Mouse (Mus musculus) kidney, embryonic 14.5 days (tissue): ENCODE results near the gene Agbl2. TPM values are rescaled to one million over a fixed set of nuclear protein-coding genes. Genes with fewer than 3 reads are reported as not detected.
"Not testable (repeated sequence)": the region's sequence is repeated elsewhere in the genome, so short reads cannot be mapped to it uniquely, and the experiment has no call there.

Experiments
- ATAC-seq: fragments of 200-750 bp; cut with Nextera tagmentation; 2 replicates; pipeline ENCODE4 v1.8.0; 2017; ENCODE audit warnings: moderate number of reproducible peaks, mild to moderate bottlenecking, moderate TSS enrichment, moderate library complexity; ENCODE audit not compliant: low FRiP score, low TSS enrichment
- H3K27ac ChIP-seq: fragments of 300-500 bp; sonication (generic); 2 replicates; pipeline ENCODE4 v1.5.1; 2014; ENCODE audit warnings: low read depth, mild to moderate bottlenecking, low read length, moderate library complexity, mixed read lengths
- H3K27me3 ChIP-seq: fragments of 300-500 bp; sonication (generic); 2 replicates; pipeline ENCODE4 v1.6.1; 2014; ENCODE audit warnings: mild to moderate bottlenecking, low read length; ENCODE audit not compliant: control insufficient read depth, insufficient read depth
- H3K36me3 ChIP-seq: fragments of 300-500 bp; sonication (generic); 2 replicates; pipeline ENCODE4 v1.6.1; 2014; ENCODE audit warnings: low read length, mixed read lengths; ENCODE audit not compliant: control insufficient read depth, insufficient read depth
- H3K4me1 ChIP-seq: fragments of 300-500 bp; sonication (generic); 2 replicates; pipeline ENCODE4 v1.6.1; 2014; ENCODE audit warnings: low read length, mixed read lengths; ENCODE audit not compliant: control insufficient read depth, insufficient read depth
- H3K4me2 ChIP-seq: fragments of 300-500 bp; sonication (generic); replicated peaks from 2 replicates; pipeline ENCODE4 v1.6.1; 2014; ENCODE audit warnings: low read depth, mild to moderate bottlenecking, low read length
- H3K4me3 ChIP-seq: fragments of 300-500 bp; sonication (generic); 2 replicates; pipeline ENCODE4 v1.5.1; 2014; ENCODE audit warnings: mild to moderate bottlenecking, low read length
- H3K9ac ChIP-seq: fragments of 300-500 bp; sonication (generic); 2 replicates; pipeline ENCODE4 v1.6.1; 2014; ENCODE audit warnings: low read depth, mild to moderate bottlenecking, low read length, moderate library complexity
- H3K9me3 ChIP-seq: fragments of 300-500 bp; sonication (generic); 2 replicates; pipeline ENCODE4 v1.6.1; 2016; ENCODE audit warnings: low read length; ENCODE audit not compliant: control insufficient read depth
- WGBS: fragments of 180-500 bp; shearing (Covaris S2); extraction: QIAGEN DNeasy Blood & Tissue Kit; methylation state at CpG from one replicate; pipeline ENCODE4 v1.1.7; 2014; 5-methylcytosine and 5-hydroxymethylcytosine counted together
- polyA plus RNA-seq: library from polyadenylated mRNA; unstranded; fragments of >200 nt; fragmentation: Nextera tagmentation; extraction: Ambion mirVana; gene quantifications from 2 replicates; pipeline ENCODE4 v1.2.1, GENCODE M21; 2014

Gene Agbl2
- polyA plus RNA-seq, 1 experiment from 2014 or later = 0.37 TPM

- not testable (repeated sequence) for H3K4me3 ChIP-seq, ATAC-seq, H3K27ac ChIP-seq, H3K4me1 ChIP-seq, H3K27me3 ChIP-seq, H3K9ac ChIP-seq, H3K36me3 ChIP-seq, H3K9me3 ChIP-seq, H3K4me2 ChIP-seq
- WGBS = 28% methylated on average over 10 of the region's 10 CpGs
Observed at GRCm38 (mm10) chr2:90824528-90824927, 42.0 kb downstream of the Agbl2 start.

DNA sequence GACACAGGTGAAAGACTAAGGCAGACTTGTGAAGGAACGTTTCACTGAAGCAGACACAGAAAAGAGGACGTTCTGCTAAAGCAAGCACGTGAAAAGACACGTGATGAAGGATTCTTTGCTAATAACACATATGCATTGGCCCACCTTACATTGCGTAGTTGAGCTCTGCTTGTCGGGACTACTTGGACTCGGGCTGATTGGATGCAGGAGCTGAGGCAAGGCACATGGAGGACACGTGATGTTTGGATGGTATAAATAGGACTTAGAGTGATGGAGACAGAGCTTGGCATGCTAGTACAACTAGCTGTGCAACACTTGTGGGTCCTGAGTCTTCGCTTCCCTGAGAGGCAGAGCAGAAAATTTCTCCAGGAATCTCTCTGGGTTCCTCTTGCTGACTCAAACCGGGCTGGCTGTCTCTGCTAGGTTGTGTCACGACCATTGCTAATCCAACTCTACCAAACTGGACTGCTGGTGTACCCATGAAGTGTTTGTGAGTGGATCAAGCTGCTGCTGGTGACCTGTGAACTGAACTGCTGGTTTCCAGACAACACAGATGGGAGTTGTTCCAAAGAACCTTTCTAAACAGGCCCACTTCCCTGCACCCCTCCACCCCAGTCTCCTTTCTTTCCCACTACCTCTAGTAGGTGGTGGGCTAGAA lies 43.1 kb downstream of the Agbl2 start:
- Histone ChIP-seq H3K4me3 (no peak overlapping the region), H3K4me1 (no peaks in the 10 kb centered on the region), H3K36me3 (no peaks in the 10 kb centered on the region), H3K9me3 (no peaks in the 10 kb centered on the region), H3K27ac (no peak overlapping the region), H3K4me2 (no peak overlapping the region), H3K9ac (no peak overlapping the region), H3K27me3 (no peaks in the 10 kb centered on the region)
- ATAC-seq = no peak
- 87% methylated on average over 11 of the region's 11 CpGs for WGBS

DNA sequence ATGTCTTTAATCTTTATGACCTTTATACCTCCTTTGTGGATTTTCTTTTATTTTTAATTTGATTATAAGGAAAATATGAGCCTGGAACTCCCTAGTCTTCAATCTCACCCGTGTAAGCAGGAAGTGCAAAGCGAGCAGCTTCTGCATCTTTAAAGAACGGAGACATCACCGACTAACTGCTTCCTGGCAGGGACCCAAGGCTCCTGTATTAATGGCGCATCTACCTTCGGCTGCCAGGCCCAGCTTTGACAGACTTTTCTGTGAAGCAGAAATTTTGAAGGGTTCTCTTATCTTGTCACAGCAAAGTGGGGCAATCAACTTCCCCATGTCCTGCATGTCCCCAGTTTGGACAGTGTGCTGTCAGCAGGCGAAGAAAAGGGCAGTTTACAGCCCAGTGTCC lies 46.2 kb downstream of the Agbl2 start:
- Histone ChIP-seq H3K4me3 (no peak overlapping the region), H3K27ac (no peak overlapping the region), H3K9ac (no peak overlapping the region), H3K27me3 (no peaks in the 10 kb centered on the region), H3K36me3 (no peaks in the 10 kb centered on the region), H3K9me3 (no peaks in the 10 kb centered on the region), H3K4me2 (no peak overlapping the region), H3K4me1 (no peaks in the 10 kb centered on the region)
- ATAC-seq = no peak
- WGBS = 65% methylated on average over 7 of the region's 7 CpGs

DNA sequence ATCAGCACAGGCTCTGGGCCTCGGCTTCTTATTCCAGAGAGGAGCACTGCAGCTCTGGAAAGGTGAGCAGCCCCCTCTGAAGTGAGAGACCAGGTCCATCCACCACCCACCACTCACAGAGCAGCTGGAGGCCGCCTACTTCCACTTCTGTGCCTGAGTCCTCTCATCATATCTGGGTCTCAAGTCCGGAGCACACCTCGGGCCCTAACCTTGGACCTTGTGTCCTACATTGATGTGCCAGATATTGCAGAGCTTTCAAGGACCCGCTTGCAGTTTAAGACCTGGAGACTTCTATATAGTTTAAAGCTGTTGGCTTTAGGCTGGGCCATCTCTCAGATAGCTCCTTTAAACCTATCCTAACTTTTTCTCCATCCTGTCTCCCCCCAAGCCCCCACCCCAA lies 51.0 kb downstream of the Agbl2 start:
- 84% methylated on average over 5 of the region's 5 CpGs for WGBS

GRCm38 (mm10) chr2:90838621-90839020 lies 56.1 kb downstream of the Agbl2 start:
- Histone ChIP-seq H3K4me1 (no peaks in the 10 kb centered on the region), H3K9ac (no peak overlapping the region), H3K27me3 (no peaks in the 10 kb centered on the region), H3K4me2 (no peak overlapping the region), H3K36me3 (no peaks in the 10 kb centered on the region), H3K9me3 (no peaks in the 10 kb centered on the region), H3K27ac (no peak overlapping the region), H3K4me3 (no peak overlapping the region)
- no peak for ATAC-seq
- 91% methylated on average over 2 of the region's 2 CpGs for WGBS

More for the DNA sequence above, 51.0 kb downstream of the Agbl2 start:
- Histone ChIP-seq H3K27me3 (no peaks in the 10 kb centered on the region), H3K27ac (no peak overlapping the region), H3K4me1 (no peaks in the 10 kb centered on the region), H3K9me3 (no peaks in the 10 kb centered on the region), H3K4me2 (no peak overlapping the region), H3K4me3 (no peak overlapping the region), H3K36me3 (no peaks in the 10 kb centered on the region), H3K9ac (no peak overlapping the region)
- no peak for ATAC-seq

- Histone ChIP-seq H3K9ac (no peak overlapping the region), H3K4me3 (no peak overlapping the region), H3K36me3 (no peaks in the 10 kb centered on the region), H3K4me1 (peaks cover 6% of the 10 kb centered on the region), H3K27ac (no peak overlapping the region), H3K9me3 (no peaks in the 10 kb centered on the region), H3K27me3 (no peaks in the 10 kb centered on the region), H3K4me2 (no peak overlapping the region)
- 70% methylated on average over 1 of the region's 1 CpGs for WGBS
- ATAC-seq = no peak
Observed at GRCm38 (mm10) chr2:90843666-90844065, 61.1 kb downstream of the Agbl2 start.

GRCm38 (mm10) chr2:90844262-90844661 lies 61.7 kb downstream of the Agbl2 start:
- no peak for ATAC-seq
- Histone ChIP-seq H3K4me1 (peaks cover 6% of the 10 kb centered on the region), H3K4me3 (no peak overlapping the region), H3K9ac (no peak overlapping the region), H3K9me3 (no peaks in the 10 kb centered on the region), H3K27me3 (no peaks in the 10 kb centered on the region), H3K27ac (no peak overlapping the region), H3K36me3 (no peaks in the 10 kb centered on the region), H3K4me2 (no peak overlapping the region)
- 77% methylated on average over 5 of the region's 5 CpGs for WGBS

- peaks cover 6% of the 10 kb centered on the region for H3K4me1 ChIP-seq
- peaks cover 5% of the 10 kb centered on the region for H3K36me3 ChIP-seq
- H3K4me2 ChIP-seq = no peak overlapping the region
- H3K27me3 ChIP-seq = no peaks in the 10 kb centered on the region
- H3K4me3 ChIP-seq = no peak overlapping the region
- no peak for ATAC-seq
- no peak overlapping the region for H3K9ac ChIP-seq
- no peak overlapping the region for H3K27ac ChIP-seq
- 87% methylated on average over 5 of the region's 5 CpGs for WGBS
- H3K9me3 ChIP-seq = no peaks in the 10 kb centered on the region
Observed at GRCm38 (mm10) chr2:90845234-90845633, 62.7 kb downstream of the Agbl2 start.

GRCm38 (mm10) chr2:90846171-90846570 lies 63.6 kb downstream of the Agbl2 start:
- Histone ChIP-seq H3K4me1 (peaks cover 6% of the 10 kb centered on the region), H3K9me3 (no peaks in the 10 kb centered on the region), H3K36me3 (peaks cover 14% of the 10 kb centered on the region), H3K4me2 (peak overlapping the region; percentile 55), H3K4me3 (peak overlapping the region; percentile 74), H3K27me3 (no peaks in the 10 kb centered on the region), H3K9ac (peak overlapping the region; percentile 58; the same call in 1 of the 2 replicates), H3K27ac (peak overlapping the region; percentile 42; the same call in 1 of the 2 replicates)
- ATAC-seq = no peak
- WGBS = 52% methylated on average over 6 of the region's 6 CpGs
